Mouse (Mus musculus) myocyte (in vitro differentiated cells): ENCODE measurements around the gene Dmac1.

Experiments used
- CEBPB ChIP-seq: IDR thresholded peaks from 2 replicates; pipeline ENCODE4 v1.6.1; 2011; ENCODE audit warnings: mild to moderate bottlenecking, moderate library complexity; ENCODE audit not compliant: poor library complexity, insufficient read depth, severe bottlenecking
- E2F4 ChIP-seq: IDR thresholded peaks from one replicate; pipeline ENCODE4 v1.6.1; 2011; ENCODE audit warnings: mild to moderate bottlenecking, control low read depth, moderate library complexity; ENCODE audit not compliant: insufficient read depth
- MAX ChIP-seq: IDR thresholded peaks from one replicate; pipeline ENCODE4 v1.6.1; 2011; ENCODE audit warnings: low read depth, mild to moderate bottlenecking, control low read depth
- MYOD1 ChIP-seq, 3 experiments: IDR thresholded peaks; one replicate each; pipeline ENCODE4 v1.6.1; 2011; ENCODE audit warnings: control low read depth in 2 of 3, low read depth in 2 of 3, mild to moderate bottlenecking in 2 of 3, moderate library complexity in 1 of 3; ENCODE audit not compliant: insufficient read length in 2 of 3, control insufficient read depth in 1 of 3
- MYOG ChIP-seq, 3 experiments: IDR thresholded peaks; one replicate each; pipeline ENCODE4 v1.6.1; 2011; ENCODE audit warnings: control low read depth in 2 of 3, low read depth in 2 of 3, mild to moderate bottlenecking in 2 of 3; ENCODE audit not compliant: insufficient read length in 2 of 3, control insufficient read depth in 1 of 3, insufficient read depth in 1 of 3
- POLR2A ChIP-seq: IDR thresholded peaks from one replicate; pipeline ENCODE4 v1.6.1; 2011; ENCODE audit warnings: low read depth, mild to moderate bottlenecking, control low read depth, moderate library complexity; ENCODE audit not compliant: insufficient read length
- POLR2AphosphoS2 ChIP-seq: IDR thresholded peaks from one replicate; pipeline ENCODE4 v1.6.1; 2011; ENCODE audit warnings: low read depth, control low read depth; ENCODE audit not compliant: insufficient read length
- SRF ChIP-seq: IDR thresholded peaks from one replicate; pipeline ENCODE4 v1.6.1; 2011; ENCODE audit warnings: low read depth; ENCODE audit not compliant: control insufficient read depth, insufficient read length
- TCF12 ChIP-seq: IDR thresholded peaks from one replicate; pipeline ENCODE4 v1.6.1; 2011; ENCODE audit warnings: mild to moderate bottlenecking, control low read depth; ENCODE audit not compliant: poor library complexity, insufficient read depth, severe bottlenecking
- TCF3 ChIP-seq: IDR thresholded peaks from one replicate; pipeline ENCODE4 v1.6.1; 2011; ENCODE audit warnings: low read depth, control low read depth; ENCODE audit not compliant: insufficient read length
- USF1 ChIP-seq: IDR thresholded peaks from one replicate; pipeline ENCODE4 v1.6.1; 2011; ENCODE audit warnings: low read depth, mild to moderate bottlenecking, control low read depth, moderate library complexity

- TF ChIP-seq CEBPB (no peak), POLR2A (no peak), MYOD1 (IDR thresholded peaks at IDR 0.05; ENCODE audit: control insufficient read depth in 1 of 3, insufficient read length in 2 of 3, low read depth in 2 of 3) (no peak), MAX (no peak), POLR2AphosphoS2 (no peak), USF1 (no peak), SRF (no peak), TCF12 (no peak), E2F4 (no peak), TCF3 (no peak), MYOG (IDR thresholded peaks at IDR 0.05; ENCODE audit: control insufficient read depth in 1 of 3, insufficient read depth in 1 of 3, insufficient read length in 2 of 3, low read depth in 2 of 3) (no peak)
Observed at GRCm38 (mm10) chr4:75260156-75260555, 17.9 kb downstream of the Dmac1 start.
